11 mouse cellular contexts compared by ENCODE assay signal in the genomic region with DNA sequence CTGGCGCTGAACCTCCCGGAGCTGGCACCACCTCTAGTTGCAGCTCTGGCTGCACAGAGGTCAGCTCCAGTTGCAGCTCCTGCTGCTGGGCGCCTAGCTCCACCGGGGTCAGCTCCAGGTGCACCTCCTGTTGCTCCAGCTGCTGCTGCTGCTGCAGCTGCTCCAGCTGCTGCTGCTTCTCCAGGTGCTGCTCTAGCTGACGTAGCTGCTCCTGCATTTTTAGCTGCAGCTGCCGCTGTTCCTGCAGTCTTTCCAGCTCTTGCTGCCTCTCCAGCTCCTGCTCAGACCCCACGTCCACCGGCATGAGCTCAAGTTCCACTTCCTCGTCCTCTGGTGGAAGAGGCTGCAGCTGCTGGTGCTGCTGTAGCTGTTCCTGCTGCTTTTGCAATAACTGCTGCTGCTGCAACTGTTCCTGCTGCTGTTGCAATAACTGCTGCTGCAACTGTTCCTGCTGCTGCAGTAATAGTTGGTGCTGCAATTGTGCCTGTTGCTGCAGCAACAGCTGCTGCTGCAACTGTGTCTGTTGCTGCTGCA. TPM values are rescaled to one million over a fixed set of nuclear protein-coding genes. Genes with fewer than 3 reads are reported as not detected.
A peak's percentile ranks its signal among the peaks of the same experiment; 100 is the strongest.
DNase-seq lines count a peak whose midpoint lies in the region; ATAC-seq lines count a peak whose summit lies in the region.
"Had no signal": no experiment of that assay in that cellular context is flagged by ENCODE, and none has a peak within 500 bp of the region (broad histone marks: within the 10 kb centered on the region; RNA-seq: fewer than 3 reads in every experiment).

No protein-coding gene starts in this region.

- H3K27ac ChIP-seq in kidney, embryonic 16.5 days (ENCODE audit: low read length): no peak overlapping the region
- no peak overlapping the region for H3K27ac ChIP-seq in forebrain, embryonic 12.5 days
- no peak overlapping the region for H3K27ac ChIP-seq in limb, embryonic 13.5 days
- H3K27ac ChIP-seq in neural tube, embryonic 13.5 days (replicated peaks): no peak overlapping the region
- H3K27ac ChIP-seq: macrophage had no signal

- no peak overlapping the region for H3K9ac ChIP-seq in kidney, embryonic 16.5 days (replicated peaks; ENCODE audit: low read length)
- no peak overlapping the region for H3K9ac ChIP-seq in forebrain, embryonic 12.5 days
- H3K9ac ChIP-seq in limb, embryonic 13.5 days: peak overlapping the region; percentile 21; the same call in 1 of the 2 replicates
- H3K9ac ChIP-seq in neural tube, embryonic 13.5 days: no peak overlapping the region

- peak overlapping the region; percentile 60 for H3K4me2 ChIP-seq in kidney, embryonic 16.5 days (replicated peaks; ENCODE audit: low read depth, low read length)
- peak overlapping the region; percentile 51 for H3K4me2 ChIP-seq in forebrain, embryonic 12.5 days
- peak overlapping the region; percentile 59 for H3K4me2 ChIP-seq in limb, embryonic 13.5 days (replicated peaks)
- peak overlapping the region; percentile 39 for H3K4me2 ChIP-seq in neural tube, embryonic 13.5 days

- peak overlapping the region; percentile 43 for H3K4me3 ChIP-seq in kidney, embryonic 16.5 days (ENCODE audit: low read length)
- peak overlapping the region; percentile 30 for H3K4me3 ChIP-seq in forebrain, embryonic 12.5 days (replicated peaks)
- H3K4me3 ChIP-seq in limb, embryonic 13.5 days: peak overlapping the region; percentile 35
- peak overlapping the region; percentile 21 for H3K4me3 ChIP-seq in neural tube, embryonic 13.5 days

- H3K9me3 ChIP-seq in kidney, embryonic 16.5 days (ENCODE audit: low read length): no peaks in the 10 kb centered on the region
- H3K9me3 ChIP-seq in forebrain, embryonic 12.5 days: no peaks in the 10 kb centered on the region
- H3K9me3 ChIP-seq in limb, embryonic 13.5 days: no peaks in the 10 kb centered on the region
- no peaks in the 10 kb centered on the region for H3K9me3 ChIP-seq in neural tube, embryonic 13.5 days

- no peak for ATAC-seq in kidney, embryonic 16.5 days (ENCODE audit: low FRiP score, low TSS enrichment)
- no peak for ATAC-seq in forebrain, embryonic 12.5 days (ENCODE audit: low FRiP score)
- no peak for ATAC-seq in limb, embryonic 13.5 days (ENCODE audit: low FRiP score, low read depth)
- ATAC-seq in neural tube, embryonic 13.5 days (ENCODE audit: low read depth): no peak

- H3K4me1 ChIP-seq in kidney, embryonic 16.5 days (ENCODE audit: insufficient read depth, low read length): peaks cover 18% of the 10 kb centered on the region
- H3K4me1 ChIP-seq in forebrain, embryonic 12.5 days: peaks cover 19% of the 10 kb centered on the region
- peaks cover 27% of the 10 kb centered on the region for H3K4me1 ChIP-seq in limb, embryonic 13.5 days
- peaks cover 20% of the 10 kb centered on the region for H3K4me1 ChIP-seq in neural tube, embryonic 13.5 days (replicated peaks)

- no peaks in the 10 kb centered on the region for H3K36me3 ChIP-seq in kidney, embryonic 16.5 days (ENCODE audit: insufficient read depth, low read length)
- H3K36me3 ChIP-seq in forebrain, embryonic 12.5 days (replicated peaks): peaks cover 8% of the 10 kb centered on the region; the same call in 1 of the 2 replicates
- H3K36me3 ChIP-seq in limb, embryonic 13.5 days: peaks cover 8% of the 10 kb centered on the region; the same call in 1 of the 2 replicates
- 0 out of 2 replicates have a peak, but pooled peaks cover 3% of the 10 kb centered on the region for H3K36me3 ChIP-seq in neural tube, embryonic 13.5 days

- H3K27me3 ChIP-seq in kidney, embryonic 16.5 days (ENCODE audit: insufficient read depth, low read length): peaks cover 73% of the 10 kb centered on the region
- peaks cover 85% of the 10 kb centered on the region for H3K27me3 ChIP-seq in forebrain, embryonic 12.5 days
- H3K27me3 ChIP-seq in limb, embryonic 13.5 days: peaks cover 97% of the 10 kb centered on the region
- peaks cover 93% of the 10 kb centered on the region for H3K27me3 ChIP-seq in neural tube, embryonic 13.5 days

- 17% methylated on average over 9 of the region's 9 CpGs for WGBS in kidney, embryonic 16.5 days
- 11% methylated on average over 9 of the region's 9 CpGs for WGBS in forebrain, embryonic 12.5 days
- WGBS in limb, embryonic 13.5 days: 9% methylated on average over 9 of the region's 9 CpGs
- WGBS in neural tube, embryonic 13.5 days: 14% methylated on average over 9 of the region's 9 CpGs

- DNase-seq in kidney, postnatal 36 days: no peak
- DNase-seq in layer of hippocampus, adult 8-10 months (ENCODE audit: low spot score in 2 of 2): no peak
- DNase-seq in cerebellum, adult 11-12 months: no peak
- no peak for DNase-seq in cerebellum, postnatal 36 days
- DNase-seq: cerebellum, postnatal 14 days; right cerebral cortex, postnatal 25 days had no signal

RNA-seq across cellular contexts. Expression of a gene that starts 5.0 kb away (rescaled TPM):
- 0.05 TPM in 2 replicates for polyA plus RNA-seq in kidney, embryonic 16.5 days (2015; fragmentation: Nextera tagmentation; extraction: Ambion mirVana)
- 0.09 TPM in 1 of 2 replicates, not detected in the other for polyA plus RNA-seq in forebrain, embryonic 12.5 days (2016; fragmentation: Nextera tagmentation; extraction: Ambion mirVana)
- 0.28 and 0.33 TPM in 2 replicates for polyA plus RNA-seq in limb, embryonic 13.5 days (2015; fragmentation: Nextera tagmentation; extraction: Ambion mirVana)
- polyA plus RNA-seq in neural tube, embryonic 13.5 days (2015; fragmentation: Nextera tagmentation; extraction: Ambion mirVana): 0.10 and 0.11 TPM in 2 replicates
- total RNA-seq in layer of hippocampus, adult 8-10 months (2022): 1 to 10 TPM; 4.1 to 5.5 (median 4.4) TPM
- polyA plus RNA-seq: macrophage had no signal

RNA-seq across cellular contexts. Expression of a gene that starts 18.6 kb away (rescaled TPM):
- polyA plus RNA-seq in kidney, embryonic 16.5 days (2015; fragmentation: Nextera tagmentation; extraction: Ambion mirVana): 1.4 and 2.3 TPM in 2 replicates
- 13.2 and 13.9 TPM in 2 replicates for polyA plus RNA-seq in forebrain, embryonic 12.5 days (2016; fragmentation: Nextera tagmentation; extraction: Ambion mirVana)
- 4.3 and 4.4 TPM in 2 replicates for polyA plus RNA-seq in limb, embryonic 13.5 days (2015; fragmentation: Nextera tagmentation; extraction: Ambion mirVana)
- polyA plus RNA-seq in neural tube, embryonic 13.5 days (2015; fragmentation: Nextera tagmentation; extraction: Ambion mirVana): 10.1 and 10.5 TPM in 2 replicates
- total RNA-seq in layer of hippocampus, adult 8-10 months (2022): 10 to 100 TPM; 20.6 to 24.1 (median 23.1) TPM

RNA-seq across cellular contexts. Expression of a gene that starts 26.7 kb away (rescaled TPM):
- 39.4 and 43.7 TPM in 2 replicates for polyA plus RNA-seq in kidney, embryonic 16.5 days (2015; fragmentation: Nextera tagmentation; extraction: Ambion mirVana)
- polyA plus RNA-seq in forebrain, embryonic 12.5 days (2016; fragmentation: Nextera tagmentation; extraction: Ambion mirVana): 60.4 and 61.5 TPM in 2 replicates
- polyA plus RNA-seq in limb, embryonic 13.5 days (2015; fragmentation: Nextera tagmentation; extraction: Ambion mirVana): 37.8 and 37.9 TPM in 2 replicates
- polyA plus RNA-seq in neural tube, embryonic 13.5 days (2015; fragmentation: Nextera tagmentation; extraction: Ambion mirVana): 35.7 and 38.0 TPM in 2 replicates
- 10 to 100 TPM; 22.7 to 25.8 (median 24.1) TPM for total RNA-seq in layer of hippocampus, adult 8-10 months (2022)

RNA-seq across cellular contexts. Expression of a gene that starts 40.6 kb away (rescaled TPM):
- 81.9 and 82.7 TPM in 2 replicates for polyA plus RNA-seq in kidney, embryonic 16.5 days (2015; fragmentation: Nextera tagmentation; extraction: Ambion mirVana)
- 73.8 and 78.2 TPM in 2 replicates for polyA plus RNA-seq in forebrain, embryonic 12.5 days (2016; fragmentation: Nextera tagmentation; extraction: Ambion mirVana)
- polyA plus RNA-seq in limb, embryonic 13.5 days (2015; fragmentation: Nextera tagmentation; extraction: Ambion mirVana): 84.4 and 94.9 TPM in 2 replicates
- 71.3 and 74.0 TPM in 2 replicates for polyA plus RNA-seq in neural tube, embryonic 13.5 days (2015; fragmentation: Nextera tagmentation; extraction: Ambion mirVana)
- total RNA-seq in layer of hippocampus, adult 8-10 months (2022): 10 to 100 TPM; 50.4 to 57.0 (median 54.1) TPM

RNA-seq across cellular contexts. Expression of a gene that starts 53.5 kb away (rescaled TPM):
- polyA plus RNA-seq in kidney, embryonic 16.5 days (2015; fragmentation: Nextera tagmentation; extraction: Ambion mirVana): 16.3 and 19.7 TPM in 2 replicates
- polyA plus RNA-seq in forebrain, embryonic 12.5 days (2016; fragmentation: Nextera tagmentation; extraction: Ambion mirVana): 28.5 and 29.1 TPM in 2 replicates
- 20.3 and 21.5 TPM in 2 replicates for polyA plus RNA-seq in limb, embryonic 13.5 days (2015; fragmentation: Nextera tagmentation; extraction: Ambion mirVana)
- polyA plus RNA-seq in neural tube, embryonic 13.5 days (2015; fragmentation: Nextera tagmentation; extraction: Ambion mirVana): 22.0 and 23.6 TPM in 2 replicates
- 10 to 100 TPM; 27.6 to 38.7 (median 35.6) TPM for total RNA-seq in layer of hippocampus, adult 8-10 months (2022)
